Mouse (Mus musculus) intestine, embryonic 14.5 days (tissue): ENCODE measurements around the gene Gm42906. TPM values are rescaled to one million over a fixed set of nuclear protein-coding genes. Genes with fewer than 3 reads are reported as not detected.

Experiments
- ATAC-seq: fragments of 200-750 bp; cut with Nextera tagmentation; replicated peaks from 2 replicates; pipeline ENCODE4 v1.8.0; 2017; ENCODE audit warnings: low read depth, moderate number of reproducible peaks, moderate TSS enrichment, moderate library complexity; ENCODE audit not compliant: low FRiP score, low TSS enrichment
- DNase-seq: peaks from one replicate; pipeline ENCODE4 v3.0.0-alpha.2; 2018; ENCODE audit warnings: low spot score
- H3K27ac ChIP-seq: fragments of 300-500 bp; sonication (generic); 2 replicates; pipeline ENCODE4 v1.5.1; 2014; ENCODE audit warnings: low read depth, mild to moderate bottlenecking, control low read depth
- H3K27me3 ChIP-seq: fragments of 300-500 bp; sonication (generic); replicated peaks from 2 replicates; pipeline ENCODE4 v1.6.1; 2014; ENCODE audit warnings: low read length, control low read depth; ENCODE audit not compliant: control insufficient read depth, insufficient read depth
- H3K36me3 ChIP-seq: fragments of 300-500 bp; sonication (generic); 2 replicates; pipeline ENCODE4 v1.6.1; 2014; ENCODE audit warnings: low read length, control low read depth; ENCODE audit not compliant: control insufficient read depth, insufficient read depth
- H3K4me1 ChIP-seq: fragments of 300-500 bp; sonication (generic); replicated peaks from 2 replicates; pipeline ENCODE4 v1.6.1; 2014; ENCODE audit warnings: low read length, control low read depth, mixed read lengths; ENCODE audit not compliant: control insufficient read depth, insufficient read depth
- H3K4me2 ChIP-seq: fragments of 300-500 bp; sonication (generic); 2 replicates; pipeline ENCODE4 v1.6.1; 2014; ENCODE audit warnings: low read length
- H3K4me3 ChIP-seq: fragments of 300-500 bp; sonication (generic); 2 replicates; pipeline ENCODE4 v1.5.1; 2014; ENCODE audit warnings: low read depth, low read length, control low read depth, mixed read lengths
- H3K9ac ChIP-seq: fragments of 300-500 bp; sonication (generic); 2 replicates; pipeline ENCODE4 v1.6.1; 2014; ENCODE audit warnings: mild to moderate bottlenecking, low read length
- H3K9me3 ChIP-seq: fragments of 300-500 bp; sonication (generic); 2 replicates; pipeline ENCODE4 v1.6.1; 2016; ENCODE audit warnings: low read length, control low read depth; ENCODE audit not compliant: control insufficient read depth
- WGBS: fragments of 180-500 bp; shearing (Covaris S2); extraction: QIAGEN DNeasy Blood & Tissue Kit; methylation state at CpG from one replicate; pipeline ENCODE4 v1.1.7; 2014; 5-methylcytosine and 5-hydroxymethylcytosine counted together
- polyA plus RNA-seq: library from polyadenylated mRNA; unstranded; fragments of >200 nt; fragmentation: Nextera tagmentation; extraction: Ambion mirVana; gene quantifications from 2 replicates; pipeline ENCODE4 v1.2.1, GENCODE M21; 2014

Gm42906 gene
- polyA plus RNA-seq, 1 experiment from 2014 or later, result not detected

DNA sequence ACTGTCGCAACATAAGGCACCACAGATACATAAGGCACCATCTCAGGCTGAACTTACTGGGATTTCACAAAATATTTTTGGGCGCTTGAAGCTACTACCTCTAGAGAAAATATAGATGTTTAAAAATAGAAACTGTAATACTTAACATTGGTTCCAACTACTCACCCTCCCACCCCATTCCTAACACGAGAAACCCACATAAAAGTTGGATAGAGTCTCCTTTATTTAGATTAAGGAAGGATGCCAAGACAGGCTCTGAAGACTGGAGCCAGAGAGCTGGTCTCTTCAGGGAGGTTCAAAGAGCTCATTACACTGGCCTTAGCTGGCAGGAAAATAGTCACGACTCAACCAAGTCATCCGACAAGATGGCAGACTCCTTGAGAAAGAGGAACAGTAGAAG is 361.9 kb downstream of the Gm42906 start:
- DNase-seq (no peak), ATAC-seq (no peak)
- H3K4me3 ChIP-seq, result no peak overlapping the region
- no peak overlapping the region for H3K27ac ChIP-seq
- H3K4me2 ChIP-seq, result no peak overlapping the region
- peaks cover 7% of the 10 kb centered on the region; the same call in 1 of the 2 replicates for H3K4me1 ChIP-seq
- peaks cover 20% of the 10 kb centered on the region for H3K36me3 ChIP-seq
- 75% methylated on average over 5 of the region's 5 CpGs for WGBS
- H3K9ac ChIP-seq, result no peak overlapping the region
- H3K27me3 ChIP-seq, result no peaks in the 10 kb centered on the region
- H3K9me3 ChIP-seq, result peaks cover 7% of the 10 kb centered on the region; the same call in 1 of the 2 replicates

DNA sequence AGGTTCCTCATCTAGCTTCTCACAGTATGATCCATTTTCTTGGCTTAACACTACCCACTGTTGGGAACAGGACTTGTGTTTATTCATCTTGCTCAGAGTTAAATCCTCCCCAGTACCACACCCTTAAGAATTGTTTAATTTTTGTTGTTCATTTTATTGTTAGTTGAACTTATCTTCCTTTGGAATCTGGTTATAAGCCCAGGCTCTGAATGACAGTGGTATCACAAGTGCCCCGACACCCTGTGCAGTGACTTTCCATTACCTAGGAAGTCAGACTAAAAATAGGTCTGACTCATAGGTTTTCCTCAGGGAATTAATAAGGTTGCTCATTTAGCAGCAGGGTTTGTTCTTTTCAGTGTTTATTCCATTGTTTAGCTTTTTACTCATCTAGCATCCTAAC is 362.7 kb downstream of the Gm42906 start:
- H3K27ac ChIP-seq, result no peak overlapping the region
- H3K4me2 ChIP-seq, result no peak overlapping the region
- WGBS, result 79% methylated on average over 1 of the region's 1 CpGs
- no peak overlapping the region for H3K4me3 ChIP-seq
- H3K9me3 ChIP-seq, result peaks cover 7% of the 10 kb centered on the region; the same call in 1 of the 2 replicates
- peaks cover 20% of the 10 kb centered on the region for H3K36me3 ChIP-seq
- H3K4me1 ChIP-seq, result peaks cover 13% of the 10 kb centered on the region
- H3K9ac ChIP-seq, result no peak overlapping the region
- no peak for DNase-seq
- no peak for ATAC-seq
- no peaks in the 10 kb centered on the region for H3K27me3 ChIP-seq

DNA sequence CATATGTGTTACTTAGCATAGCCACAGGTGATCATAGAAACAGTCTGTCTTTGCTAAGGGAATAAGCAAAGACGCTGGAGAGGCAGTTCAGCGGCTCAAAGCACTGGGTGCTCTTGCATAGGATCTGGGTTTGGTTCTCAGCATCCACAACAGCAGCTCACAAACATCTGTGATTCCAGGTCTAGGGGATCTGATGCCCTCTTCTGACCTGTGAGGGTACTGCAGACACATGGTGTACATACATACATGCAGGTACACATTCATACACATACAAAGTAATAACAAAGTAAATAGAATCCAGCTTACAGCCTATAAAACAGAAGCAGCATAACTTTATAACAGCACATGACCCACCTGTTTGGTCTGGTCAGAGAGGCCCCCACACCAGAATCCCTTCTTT is 366.0 kb downstream of the Gm42906 start:
- WGBS, result 78% methylated on average over 2 of the region's 2 CpGs
- Histone ChIP-seq H3K4me3 (no peak overlapping the region), H3K9ac (no peak overlapping the region), H3K27me3 (no peaks in the 10 kb centered on the region), H3K27ac (no peak overlapping the region), H3K4me2 (no peak overlapping the region), H3K36me3 (peaks cover 31% of the 10 kb centered on the region), H3K9me3 (peaks cover 7% of the 10 kb centered on the region; the same call in 1 of the 2 replicates), H3K4me1 (peaks cover 21% of the 10 kb centered on the region)
- DNase-seq, result no peak
- no peak for ATAC-seq

DNA sequence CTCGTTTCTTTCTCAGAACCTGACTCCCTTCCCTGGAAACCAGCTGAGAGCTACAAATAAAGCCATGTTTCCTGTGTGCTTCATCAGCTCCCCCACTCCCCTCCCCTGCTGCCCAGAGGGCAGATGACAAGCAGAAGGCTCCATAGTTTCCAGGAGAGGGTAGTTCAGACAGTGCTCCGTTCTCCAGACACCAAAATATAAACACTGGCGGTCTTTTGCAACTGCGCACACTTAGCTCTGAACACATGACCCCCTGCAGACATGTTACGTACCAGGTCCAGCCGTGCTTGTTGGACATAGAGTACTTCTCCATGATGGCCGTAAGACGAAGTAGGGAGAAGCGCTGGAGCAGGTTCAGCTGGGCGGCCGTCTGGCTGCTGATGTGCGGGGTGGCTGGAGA is 367.5 kb downstream of the Gm42906 start:
- Histone ChIP-seq H3K36me3 (peaks cover 31% of the 10 kb centered on the region), H3K27me3 (no peaks in the 10 kb centered on the region), H3K4me1 (peaks cover 31% of the 10 kb centered on the region), H3K4me2 (peak overlapping the region; percentile 23; the same call in 1 of the 2 replicates), H3K4me3 (no peak overlapping the region), H3K27ac (peak overlapping the region; percentile 69), H3K9me3 (peaks cover 7% of the 10 kb centered on the region; the same call in 1 of the 2 replicates), H3K9ac (no peak overlapping the region)
- 31% methylated on average over 12 of the region's 12 CpGs for WGBS
- ATAC-seq (peak; percentile 48), DNase-seq (peak; percentile 63)

DNA sequence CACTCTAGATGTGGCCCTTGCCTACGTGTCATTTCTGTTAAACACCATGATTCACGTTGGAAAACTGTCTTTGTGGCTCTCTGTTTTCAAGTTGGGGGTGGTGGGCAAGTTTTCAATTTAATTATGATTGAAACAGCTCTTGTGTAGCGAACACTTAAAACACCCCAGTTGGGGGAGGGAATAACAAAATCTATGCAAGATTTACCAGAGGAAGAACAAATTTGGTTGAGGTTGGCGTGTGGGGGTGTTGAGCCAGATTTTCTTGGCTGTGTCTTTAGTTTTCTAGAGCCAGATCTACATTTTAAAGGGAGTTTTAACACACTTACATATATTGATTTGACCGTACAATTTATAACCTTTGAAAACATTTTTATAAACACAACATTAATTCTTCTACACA is 368.2 kb downstream of the Gm42906 start:
- DNase-seq, result no peak
- no peak overlapping the region for H3K9ac ChIP-seq
- H3K27ac ChIP-seq, result no peak overlapping the region
- H3K4me2 ChIP-seq, result no peak overlapping the region
- H3K4me3 ChIP-seq, result no peak overlapping the region
- peaks cover 34% of the 10 kb centered on the region for H3K4me1 ChIP-seq
- H3K27me3 ChIP-seq, result no peaks in the 10 kb centered on the region
- H3K9me3 ChIP-seq, result peaks cover 7% of the 10 kb centered on the region; the same call in 1 of the 2 replicates
- no peak for ATAC-seq
- 57% methylated on average over 5 of the region's 5 CpGs for WGBS
- H3K36me3 ChIP-seq, result peaks cover 31% of the 10 kb centered on the region

DNA sequence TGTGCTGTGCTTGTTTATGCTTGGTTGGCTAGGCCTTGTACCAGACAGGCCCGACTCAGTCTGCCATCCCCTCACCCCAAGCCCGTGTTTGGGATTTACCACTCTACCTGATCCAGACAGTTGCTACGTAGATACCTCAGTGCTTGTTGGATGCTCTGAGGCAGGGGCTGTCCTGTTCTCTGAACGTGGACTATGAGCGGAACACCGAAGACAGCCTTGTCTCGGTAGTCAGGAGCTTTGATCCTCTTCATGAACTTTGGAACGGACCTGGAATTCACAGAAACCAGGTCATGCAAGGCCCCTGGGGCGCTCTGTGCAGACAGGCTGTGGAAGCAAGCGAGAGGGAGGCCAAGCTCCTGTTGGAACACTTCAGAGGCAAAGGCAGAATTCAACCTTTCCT is 368.6 kb downstream of the Gm42906 start:
- no peaks in the 10 kb centered on the region for H3K27me3 ChIP-seq
- peaks cover 31% of the 10 kb centered on the region for H3K36me3 ChIP-seq
- no peak overlapping the region for H3K4me3 ChIP-seq
- no peak overlapping the region for H3K9ac ChIP-seq
- no peak overlapping the region for H3K4me2 ChIP-seq
- 84% methylated on average over 10 of the region's 10 CpGs for WGBS
- H3K9me3 ChIP-seq, result peaks cover 7% of the 10 kb centered on the region; the same call in 1 of the 2 replicates
- no peak for DNase-seq
- H3K27ac ChIP-seq, result no peak overlapping the region
- ATAC-seq, result no peak
- peaks cover 38% of the 10 kb centered on the region for H3K4me1 ChIP-seq

DNA sequence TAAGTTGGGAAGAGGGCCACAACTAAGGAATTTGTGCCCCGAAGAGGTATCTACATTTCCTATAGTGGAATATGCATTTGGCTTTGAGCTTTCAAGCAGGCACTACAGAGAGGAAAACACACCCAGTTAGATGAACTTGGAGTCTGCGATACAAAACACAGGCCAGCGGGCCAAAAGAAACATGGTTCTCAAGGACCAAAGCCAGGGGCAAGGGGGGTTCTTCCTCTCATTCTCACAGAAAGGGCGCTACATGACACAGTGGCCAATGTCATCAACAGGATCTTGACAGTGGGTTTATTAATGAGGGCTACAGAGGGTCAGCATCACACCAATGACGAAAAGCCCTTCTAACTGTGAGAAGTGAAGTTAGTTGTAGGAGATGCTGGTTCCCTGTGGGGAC is 370.2 kb downstream of the Gm42906 start:
- H3K27ac ChIP-seq, result no peak overlapping the region
- ATAC-seq (no peak), DNase-seq (no peak)
- H3K9ac ChIP-seq, result no peak overlapping the region
- H3K36me3 ChIP-seq, result peaks cover 23% of the 10 kb centered on the region
- no peak overlapping the region for H3K4me2 ChIP-seq
- peaks cover 7% of the 10 kb centered on the region; the same call in 1 of the 2 replicates for H3K9me3 ChIP-seq
- 96% methylated on average over 5 of the region's 5 CpGs for WGBS
- peaks cover 43% of the 10 kb centered on the region for H3K4me1 ChIP-seq
- H3K4me3 ChIP-seq, result no peak overlapping the region
- H3K27me3 ChIP-seq, result no peaks in the 10 kb centered on the region

DNA sequence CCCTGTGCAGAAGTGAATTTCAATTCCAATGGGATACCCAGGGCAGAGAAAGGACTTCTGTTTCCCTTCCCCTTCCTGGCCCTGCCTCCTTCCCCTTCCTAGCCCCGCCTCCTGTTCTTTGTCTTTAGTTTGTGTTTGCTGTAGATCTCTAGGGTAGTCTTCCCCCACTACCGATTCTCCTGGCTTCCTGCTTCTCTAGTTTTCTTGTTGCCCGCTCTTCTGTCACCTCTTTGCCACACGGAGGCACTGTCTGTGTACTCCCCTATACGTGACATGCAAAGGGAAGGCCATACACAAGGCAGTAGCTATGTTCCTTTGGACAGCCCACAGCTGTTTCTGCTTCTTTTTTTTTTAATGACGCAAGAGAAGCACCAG is 371.1 kb downstream of the Gm42906 start:
- DNase-seq (no peak), ATAC-seq (no peak)
- Histone ChIP-seq H3K36me3 (peaks cover 20% of the 10 kb centered on the region), H3K4me3 (no peak overlapping the region), H3K9me3 (peaks cover 6% of the 10 kb centered on the region; the same call in 1 of the 2 replicates), H3K4me1 (peaks cover 43% of the 10 kb centered on the region), H3K27me3 (no peaks in the 10 kb centered on the region), H3K9ac (no peak overlapping the region), H3K4me2 (no peak overlapping the region), H3K27ac (peak overlapping the region; percentile 72)
- WGBS, result 31% methylated on average over 6 of the region's 6 CpGs

DNA sequence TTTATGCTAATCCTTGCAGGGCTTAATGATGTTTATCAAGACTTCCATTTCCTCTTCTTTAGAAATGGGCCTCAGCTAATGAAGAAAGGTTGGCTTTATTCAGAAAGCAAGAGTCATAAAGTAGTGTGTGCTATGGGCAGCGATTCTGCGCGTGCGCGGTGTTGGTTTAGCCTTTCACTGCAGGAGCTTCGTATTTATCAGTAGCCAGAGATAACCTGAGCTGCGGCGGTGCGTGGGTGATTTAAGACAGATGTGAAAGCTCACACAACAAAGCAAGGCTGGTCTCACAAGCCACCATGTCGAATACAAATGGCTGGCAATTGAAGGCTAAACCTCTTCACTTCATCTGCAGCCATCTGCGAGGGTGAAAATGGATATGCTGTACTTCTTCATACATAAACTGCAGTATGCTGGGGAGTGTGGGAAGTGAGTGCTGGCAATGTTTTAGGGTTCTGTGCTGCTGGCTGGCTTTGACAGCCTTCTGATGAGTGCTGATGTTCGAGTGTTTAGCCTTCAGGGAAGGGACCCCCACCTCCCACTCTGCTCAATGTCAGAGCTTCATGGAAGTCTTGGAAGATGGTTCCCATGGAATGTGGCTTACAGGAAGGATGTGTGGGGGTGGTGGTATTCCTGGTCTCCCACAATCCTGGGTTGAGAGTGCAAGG is 371.6 kb downstream of the Gm42906 start:
- H3K4me1 ChIP-seq, result peaks cover 41% of the 10 kb centered on the region
- no peak overlapping the region for H3K4me2 ChIP-seq
- H3K4me3 ChIP-seq, result no peak overlapping the region
- DNase-seq (peak; percentile 61), ATAC-seq (no peak)
- WGBS, result 29% methylated on average over 12 of the region's 12 CpGs
- no peaks in the 10 kb centered on the region for H3K27me3 ChIP-seq
- no peak overlapping the region for H3K9ac ChIP-seq
- 0 out of 2 replicates have a peak, but pooled peaks cover 6% of the 10 kb centered on the region for H3K9me3 ChIP-seq
- H3K36me3 ChIP-seq, result peaks cover 21% of the 10 kb centered on the region
- peak overlapping the region; percentile 72 for H3K27ac ChIP-seq
